Mouse (Mus musculus) R1 (cell line): ENCODE data around the gene St3gal4.
A peak's percentile ranks its signal among the peaks of the same experiment; 100 is the strongest.

Source experiments
- DNase-seq: peaks from one replicate; pipeline ENCODE4 v3.0.0-alpha.2; 2018; ENCODE audit warnings: low read depth, low spot score

The St3gal4 gene

DNA sequence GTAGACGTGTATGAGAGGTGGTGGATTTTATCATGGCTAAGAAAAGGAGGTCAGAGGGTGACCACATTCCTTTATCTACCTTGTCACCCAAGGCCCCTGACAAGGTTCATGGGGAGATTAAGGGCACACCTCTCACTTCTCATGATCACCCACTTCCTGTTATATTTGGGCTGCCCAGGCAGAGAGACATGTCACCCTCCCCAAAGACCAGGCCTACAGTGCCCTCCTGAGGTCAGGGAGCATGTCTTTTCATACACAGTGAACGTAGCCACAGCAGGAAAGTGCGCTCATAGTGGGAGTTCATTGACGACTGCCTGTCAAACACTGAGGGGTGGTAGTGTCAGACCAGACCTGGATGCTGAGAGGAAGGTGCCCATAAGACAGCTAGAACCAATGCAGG is 102.3 kb downstream of the St3gal4 start:
- peak; percentile 40 for DNase-seq

DNA sequence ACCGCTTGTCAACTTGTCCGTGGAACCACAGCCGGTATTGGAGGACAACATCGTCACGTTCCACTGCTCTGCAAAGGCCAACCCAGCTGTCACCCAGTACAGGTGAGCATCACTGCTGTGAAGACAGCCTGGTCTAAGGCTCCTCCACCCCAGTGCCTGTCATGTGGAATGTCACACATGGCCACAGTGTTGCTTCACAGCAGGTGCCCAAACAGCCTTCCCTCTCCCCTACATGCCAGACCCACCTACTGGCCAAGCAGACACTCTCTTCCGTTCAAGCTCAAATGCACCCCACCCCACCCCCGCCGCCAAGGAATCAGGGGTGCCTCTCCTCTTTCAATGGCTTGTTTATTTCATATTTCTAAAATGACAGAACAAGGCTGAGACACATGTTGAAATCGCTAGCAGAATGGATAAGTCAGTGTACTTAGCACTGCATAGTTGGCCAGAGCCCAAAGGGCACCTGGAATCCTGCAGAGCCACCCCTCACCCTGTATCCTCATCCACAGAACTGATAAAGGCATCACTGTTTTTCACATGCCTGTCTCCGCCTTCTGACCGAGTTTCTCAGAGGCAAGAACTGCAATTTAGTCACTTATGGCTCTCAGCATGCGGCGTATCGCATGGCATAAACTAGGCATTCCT is 111.2 kb downstream of the St3gal4 start:
- no peak for DNase-seq

DNA sequence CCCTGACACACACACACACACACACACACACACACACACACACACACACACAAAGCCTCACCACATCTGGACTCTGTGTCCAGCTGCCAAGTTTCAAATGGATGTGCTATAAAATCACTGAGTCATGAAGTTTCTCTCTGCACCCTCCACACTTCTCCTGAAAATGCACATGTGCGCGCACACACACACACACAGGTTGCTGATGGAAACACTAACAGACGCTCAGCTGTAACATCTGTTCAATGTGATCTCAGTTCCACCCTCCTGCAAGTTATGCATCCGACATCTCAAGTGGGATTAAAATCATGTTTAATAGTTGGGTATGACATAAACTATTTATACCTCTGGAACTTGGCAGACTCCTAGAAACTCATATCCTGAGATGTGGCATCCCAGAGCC is 115.0 kb downstream of the St3gal4 start:
- DNase-seq, result no peak

DNA sequence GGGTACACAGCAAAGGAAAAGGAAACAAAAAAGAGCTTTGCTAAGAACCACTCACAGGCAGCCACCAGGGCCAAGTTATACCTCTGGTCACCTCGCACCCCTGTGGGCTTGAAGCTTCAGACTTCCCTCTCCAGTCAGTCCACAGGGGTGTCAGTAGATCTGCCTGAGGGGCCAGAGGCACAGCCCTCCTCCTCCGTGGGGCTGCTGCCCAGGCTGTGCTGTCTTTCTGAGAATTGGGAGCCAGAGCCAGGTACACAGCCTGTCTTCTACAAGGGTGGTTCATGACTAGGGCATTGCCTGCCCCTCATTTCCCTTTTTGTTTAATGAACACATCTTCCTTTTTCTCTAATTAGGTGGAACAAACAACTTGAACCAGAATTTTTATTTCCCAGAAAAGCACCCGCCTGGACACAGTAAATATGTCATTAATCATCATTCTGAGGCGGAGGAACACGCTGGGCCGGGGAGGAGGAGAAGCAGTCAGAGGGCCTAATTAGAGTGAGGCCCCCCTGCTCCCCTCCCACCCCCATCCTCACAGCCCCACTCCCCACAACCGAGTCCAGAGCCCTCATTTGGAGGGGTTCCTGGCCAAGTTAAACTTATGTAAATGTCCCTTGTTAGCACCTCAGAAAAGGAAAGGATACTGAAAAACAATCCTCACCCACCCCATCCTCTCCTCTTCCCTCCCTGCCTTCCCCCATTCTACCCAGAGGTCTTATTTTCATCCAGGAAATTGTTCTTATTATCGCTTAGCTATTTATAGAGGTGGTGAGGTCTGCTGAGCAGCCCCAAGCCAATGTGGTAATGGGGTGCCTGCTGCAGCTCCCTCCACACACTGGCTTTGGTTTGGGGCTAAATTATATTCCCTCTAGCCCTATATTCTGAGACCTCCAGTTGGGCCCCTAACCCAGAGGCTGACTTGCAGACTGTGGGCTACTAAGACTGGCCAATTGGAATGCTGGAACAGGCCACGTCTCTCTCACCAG is 120.9 kb downstream of the St3gal4 start:
- no peak for DNase-seq
